Mouse (Mus musculus) forebrain, embryonic 11.5 days (tissue): ENCODE measurements at regions not wholly inside any gene's neighbourhood (a gene's known extent, or its start where the extent isn't known, plus 50 kb on each side); places are given as distances from the start of the nearest gene placed in this dataset.

ENCODE experiments used
- ATAC-seq: fragments of 200-750 bp; cut with Nextera tagmentation; replicated peaks from 2 replicates; pipeline ENCODE4 v1.8.0; 2017; ENCODE audit warnings: moderate TSS enrichment; ENCODE audit not compliant: low FRiP score
- DNase-seq: peaks from one replicate; pipeline ENCODE4 v3.0.0-alpha.2; 2017; ENCODE audit warnings: low spot score
- H3K27ac ChIP-seq: fragments of 300-500 bp; sonication (generic); 2 replicates; pipeline ENCODE4 v1.5.1; 2014; ENCODE audit warnings: low read depth, low read length
- H3K27me3 ChIP-seq: fragments of 300-500 bp; sonication (generic); 2 replicates; pipeline ENCODE4 v1.6.1; 2014; ENCODE audit warnings: mild to moderate bottlenecking, low read length, mixed read lengths; ENCODE audit not compliant: control insufficient read depth, insufficient read depth
- H3K36me3 ChIP-seq: fragments of 300-500 bp; sonication (generic); 2 replicates; pipeline ENCODE4 v1.6.1; 2014; ENCODE audit warnings: mild to moderate bottlenecking, low read length, moderate library complexity, mixed read lengths; ENCODE audit not compliant: control insufficient read depth, insufficient read depth
- H3K4me1 ChIP-seq: fragments of 300-500 bp; sonication (generic); replicated peaks from 2 replicates; pipeline ENCODE4 v1.6.1; 2014; ENCODE audit warnings: low read length, mixed read lengths; ENCODE audit not compliant: control insufficient read depth, insufficient read depth
- H3K4me2 ChIP-seq: fragments of 300-500 bp; sonication (generic); 2 replicates; pipeline ENCODE4 v1.6.1; 2014; ENCODE audit warnings: low read depth, mild to moderate bottlenecking, low read length, moderate library complexity, mixed read lengths; ENCODE audit not compliant: severe bottlenecking
- H3K4me3 ChIP-seq: fragments of 300-500 bp; sonication (generic); 2 replicates; pipeline ENCODE4 v1.5.1; 2014; ENCODE audit warnings: low read depth, low read length
- H3K9ac ChIP-seq: fragments of 300-500 bp; sonication (generic); 2 replicates; pipeline ENCODE4 v1.6.1; 2014; ENCODE audit warnings: low read length
- H3K9me3 ChIP-seq: fragments of 300-500 bp; sonication (generic); 2 replicates; pipeline ENCODE4 v1.6.1; 2016; ENCODE audit warnings: low read length, mixed read lengths; ENCODE audit not compliant: control insufficient read depth
- WGBS: fragments of 180-500 bp; shearing (Covaris S2); extraction: QIAGEN DNeasy Blood & Tissue Kit; methylation state at CpG from one replicate; pipeline ENCODE4 v1.1.7; 2014; 5-methylcytosine and 5-hydroxymethylcytosine counted together

GRCm38 (mm10) chr2:48717770-48718169 is 96.1 kb upstream of the Acvr2a start:
- ATAC-seq (no peak), DNase-seq (no peak)
- no peak overlapping the region for H3K4me3 ChIP-seq
- H3K9me3 ChIP-seq: no peaks in the 10 kb centered on the region
- H3K4me2 ChIP-seq: no peak overlapping the region
- 88% methylated on average over 1 of the region's 1 CpGs for WGBS
- no peak overlapping the region for H3K27ac ChIP-seq
- no peaks in the 10 kb centered on the region for H3K27me3 ChIP-seq
- no peak overlapping the region for H3K9ac ChIP-seq
- H3K36me3 ChIP-seq: no peaks in the 10 kb centered on the region
- no peaks in the 10 kb centered on the region for H3K4me1 ChIP-seq

- H3K4me2 ChIP-seq: no peak overlapping the region
- no peak overlapping the region for H3K27ac ChIP-seq
- ATAC-seq (no peak), DNase-seq (no peak)
- H3K9ac ChIP-seq: no peak overlapping the region
- H3K4me3 ChIP-seq: no peak overlapping the region
- H3K36me3 ChIP-seq: no peaks in the 10 kb centered on the region
- no peaks in the 10 kb centered on the region for H3K9me3 ChIP-seq
- H3K4me1 ChIP-seq: no peaks in the 10 kb centered on the region
- no peaks in the 10 kb centered on the region for H3K27me3 ChIP-seq
- WGBS: 88% methylated on average over 2 of the region's 2 CpGs
Observed at GRCm38 (mm10) chr2:48718261-48718660, 95.6 kb upstream of the Acvr2a start.

DNA sequence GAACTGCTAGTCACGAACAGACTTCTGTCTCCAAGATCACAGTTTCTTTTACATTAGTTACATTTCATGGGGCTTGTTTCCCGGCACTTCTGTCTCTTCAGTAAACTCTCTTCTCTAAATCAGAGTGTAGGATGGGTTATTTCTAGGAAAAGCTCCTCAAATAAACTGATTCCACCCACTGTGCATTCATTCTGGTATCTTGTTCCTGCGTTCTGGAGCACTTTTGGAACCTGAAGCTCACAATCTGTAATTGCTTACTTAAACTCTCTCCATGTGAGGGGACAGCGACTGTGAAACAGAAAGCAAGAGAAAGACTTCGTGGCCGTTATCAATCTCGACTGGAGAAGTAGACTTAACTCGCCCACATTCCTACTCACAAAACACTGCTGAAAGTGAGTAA is 83.1 kb upstream of the Acvr2a start:
- DNase-seq: no peak
- H3K9me3 ChIP-seq: no peaks in the 10 kb centered on the region
- no peak overlapping the region for H3K4me3 ChIP-seq
- WGBS: 74% methylated on average over 8 of the region's 8 CpGs
- no peaks in the 10 kb centered on the region for H3K27me3 ChIP-seq
- no peak for ATAC-seq
- no peak overlapping the region for H3K27ac ChIP-seq
- no peak overlapping the region for H3K9ac ChIP-seq
- H3K4me2 ChIP-seq: no peak overlapping the region
- 0 out of 2 replicates have a peak, but pooled peaks cover 2% of the 10 kb centered on the region for H3K4me1 ChIP-seq
- H3K36me3 ChIP-seq: no peaks in the 10 kb centered on the region

- no peak overlapping the region for H3K4me2 ChIP-seq
- H3K9me3 ChIP-seq: no peaks in the 10 kb centered on the region
- 93% methylated on average over 1 of the region's 1 CpGs for WGBS
- H3K4me3 ChIP-seq: no peak overlapping the region
- H3K9ac ChIP-seq: no peak overlapping the region
- ATAC-seq: no peak
- H3K27ac ChIP-seq: no peak overlapping the region
- H3K36me3 ChIP-seq: no peaks in the 10 kb centered on the region
- DNase-seq: no peak
- no peaks in the 10 kb centered on the region for H3K27me3 ChIP-seq
- H3K4me1 ChIP-seq: 0 out of 2 replicates have a peak, but pooled peaks cover 2% of the 10 kb centered on the region
Observed at GRCm38 (mm10) chr2:48733936-48734335, 80.0 kb upstream of the Acvr2a start.

DNA sequence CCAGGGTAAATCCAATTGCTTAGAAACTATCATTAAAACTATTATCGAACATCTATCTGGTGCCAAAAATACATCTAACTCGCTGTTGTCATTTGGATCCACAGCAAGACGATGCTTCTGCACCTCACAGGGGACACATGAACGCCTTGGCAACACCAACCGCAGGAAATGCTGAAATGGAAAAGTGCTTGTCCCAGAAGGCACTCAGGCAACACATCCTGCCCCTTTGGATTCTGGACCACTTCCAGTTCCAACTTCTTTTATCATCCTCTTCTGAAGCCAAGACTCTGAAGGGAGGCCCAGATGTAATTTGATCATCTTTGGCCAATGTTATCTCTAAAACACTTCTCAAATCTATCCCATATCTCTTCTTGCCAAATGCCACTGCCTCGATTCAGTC is 79.4 kb upstream of the Acvr2a start:
- no peak overlapping the region for H3K27ac ChIP-seq
- H3K9ac ChIP-seq: no peak overlapping the region
- H3K27me3 ChIP-seq: no peaks in the 10 kb centered on the region
- WGBS: 91% methylated on average over 6 of the region's 6 CpGs
- H3K4me3 ChIP-seq: no peak overlapping the region
- H3K4me2 ChIP-seq: no peak overlapping the region
- H3K4me1 ChIP-seq: 0 out of 2 replicates have a peak, but pooled peaks cover 2% of the 10 kb centered on the region
- no peak for ATAC-seq
- H3K9me3 ChIP-seq: no peaks in the 10 kb centered on the region
- H3K36me3 ChIP-seq: no peaks in the 10 kb centered on the region
- DNase-seq: no peak

GRCm38 (mm10) chr2:48736312-48736711 is 77.6 kb upstream of the Acvr2a start:
- Histone ChIP-seq H3K27ac (no peak overlapping the region), H3K9ac (no peak overlapping the region), H3K27me3 (no peaks in the 10 kb centered on the region), H3K4me3 (no peak overlapping the region), H3K36me3 (no peaks in the 10 kb centered on the region), H3K4me1 (no peaks in the 10 kb centered on the region), H3K4me2 (no peak overlapping the region), H3K9me3 (no peaks in the 10 kb centered on the region)
- WGBS: 66% methylated on average over 2 of the region's 2 CpGs
- DNase-seq (no peak), ATAC-seq (no peak)
